Mouse (Mus musculus) cerebellum, adult 2 months (tissue): ENCODE data around the gene Paqr7.

ENCODE experiments used
- CTCF ChIP-seq: fragments of 200-500 bp; IDR thresholded peaks from 2 replicates; pipeline ENCODE4 v1.5.1; 2011; ENCODE audit warnings: low read depth, mild to moderate bottlenecking, control low read depth, low read length, moderate library complexity, borderline replicate concordance; ENCODE audit not compliant: insufficient read depth
- POLR2A ChIP-seq: fragments of 200-500 bp; IDR thresholded peaks from 2 replicates; pipeline ENCODE4 v1.6.1; 2011; ENCODE audit warnings: low read length, control low read depth, borderline replicate concordance; ENCODE audit not compliant: insufficient read depth

DNA sequence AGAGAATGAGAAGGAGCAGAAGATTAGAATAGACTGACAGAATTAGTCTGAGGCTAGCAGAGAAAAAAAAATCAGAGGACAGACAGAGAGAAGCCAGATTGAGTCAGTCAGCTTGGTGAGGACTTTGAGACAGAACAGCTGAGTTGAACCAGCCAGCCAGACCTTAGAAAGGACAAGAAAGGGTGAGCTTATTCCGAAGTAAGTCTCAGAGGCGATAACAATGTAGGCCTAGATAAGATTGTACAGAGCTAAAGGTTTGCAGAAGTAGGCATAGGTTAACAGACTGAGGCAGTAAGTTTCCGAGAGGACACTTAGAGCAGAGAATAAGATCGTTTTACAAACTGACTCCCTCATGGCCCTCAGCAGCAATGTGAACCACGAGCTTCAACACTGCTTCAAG is 35.2 kb upstream of the Paqr7 start:
- TF ChIP-seq CTCF (no peak), POLR2A (no peak)
